Mouse (Mus musculus): Measurements from ENCODE around the gene Mdga1.

GRCm38 (mm10) chr17:29973226-29973625 lies 3.3 kb upstream of the Mdga1 start:
- TF ChIP-seq POLR2A (IDR thresholded peaks at IDR 0.05; ENCODE audit: borderline replicate concordance, control insufficient read depth, low read depth, low read length) = no peak
- TF ChIP-seq CTCF (IDR thresholded peaks at IDR 0.05; ENCODE audit: control insufficient read depth, insufficient read depth, low read length) = no peak
